Mouse (Mus musculus) heart, adult 2 months (tissue): Measurements from ENCODE around the gene Shd. TPM values are rescaled to one million over a fixed set of nuclear protein-coding genes. Genes with fewer than 3 reads are reported as not detected.
A peak's percentile ranks its signal among the peaks of the same experiment; 100 is the strongest.

Experiments used
- DNase-seq, 2 experiments: peaks; one replicate each; pipeline ENCODE4 v3.0.0; 2021
- H3K27ac ChIP-seq: fragments of 200-600 bp; 2 replicates; pipeline ENCODE4 v1.8.1; 2022
- H3K27me3 ChIP-seq: fragments of 200-500 bp; 2 replicates; pipeline ENCODE4 v1.6.1; 2012; ENCODE audit warnings: mild to moderate bottlenecking, low read length, inconsistent platforms, mixed read lengths; ENCODE audit not compliant: control insufficient read depth, insufficient read depth
- H3K36me3 ChIP-seq: fragments of 200-500 bp; 2 replicates; pipeline ENCODE4 v1.6.1; 2012; ENCODE audit warnings: low read length, inconsistent platforms; ENCODE audit not compliant: control insufficient read depth, insufficient read depth
- H3K4me1 ChIP-seq: fragments of 200-500 bp; 2 replicates; pipeline ENCODE4 v1.6.1; 2011; ENCODE audit warnings: low read length; ENCODE audit not compliant: control insufficient read depth, insufficient read depth
- H3K4me3 ChIP-seq: fragments of 200-600 bp; 2 replicates; pipeline ENCODE4 v1.8.1; 2022
- H3K79me2 ChIP-seq: fragments of 200-500 bp; replicated peaks from 2 replicates; pipeline ENCODE4 v1.6.1; 2012; ENCODE audit warnings: mild to moderate bottlenecking, inconsistent platforms, low read length, moderate library complexity, mixed read lengths; ENCODE audit not compliant: control insufficient read depth, insufficient read depth
- H3K9ac ChIP-seq: fragments of 200-500 bp; 2 replicates; pipeline ENCODE4 v1.6.1; 2012; ENCODE audit warnings: low read depth, mild to moderate bottlenecking, control low read depth, inconsistent platforms, low read length, mixed read lengths
- CTCF ChIP-seq: fragments of 200-600 bp; IDR thresholded peaks from 2 replicates; pipeline ENCODE4 v1.8.1; 2022; ENCODE audit warnings: antibody characterized with exemption, mild to moderate bottlenecking, moderate library complexity
- EP300 ChIP-seq: fragments of 200-500 bp; IDR thresholded peaks from 2 replicates; pipeline ENCODE4 v1.6.1; 2011; ENCODE audit warnings: low read depth, low read length, control low read depth; ENCODE audit not compliant: insufficient read depth
- POLR2A ChIP-seq: fragments of 200-500 bp; IDR thresholded peaks from 2 replicates; pipeline ENCODE4 v1.6.1; 2011; ENCODE audit warnings: mild to moderate bottlenecking, low read depth, low read length, control low read depth; ENCODE audit not compliant: insufficient read depth
- WGBS: fragments of 180-500 bp; shearing (Covaris S2); methylation state at CpG from one replicate; pipeline ENCODE4 v1.1.7; 2018; 5-methylcytosine and 5-hydroxymethylcytosine counted together
- intact Hi-C: fragments of 180-260 bp; cut with DNase I; formaldehyde crosslinking; loops from one replicate; pipeline ENCODE4 v1.15.1; 2025
- polyA plus RNA-seq: library from polyadenylated mRNA; depleted of rRNA; stranded (reverse); fragments of >200 nt; gene quantifications from 2 replicates; pipeline ENCODE4 v1.2.3, GENCODE M21; 2012; rRNA removed
- total RNA-seq, 2 experiments: library from RNA; stranded (reverse); gene quantifications; 2 replicates each; pipeline ENCODE4 v1.2.3; 2021

The Shd gene
- total and polyA plus RNA-seq, 3 experiments = 0.63 to 1.9 (median 0.64) TPM

- DNase-seq = peak in 1 of 2 experiments; percentile 58
- no peak overlapping the region for H3K9ac ChIP-seq
- no peaks in the 10 kb centered on the region for H3K36me3 ChIP-seq
- peaks cover 57% of the 10 kb centered on the region for H3K4me1 ChIP-seq
- TF ChIP-seq POLR2A (no peak), EP300 (no peak), CTCF (no peak)
- H3K79me2 ChIP-seq = peaks cover 5% of the 10 kb centered on the region
- intact Hi-C loops = no loop called here
- WGBS = 36% methylated on average over 5 of the region's 5 CpGs
- H3K4me3 ChIP-seq = no peak overlapping the region
- peak overlapping the region; percentile 43 for H3K27ac ChIP-seq
- no peaks in the 10 kb centered on the region for H3K27me3 ChIP-seq
Observed at GRCm38 (mm10) chr17:56023386-56023785, 53.1 kb downstream of the Shd start.

- Histone ChIP-seq H3K79me2 (peaks cover 7% of the 10 kb centered on the region), H3K9ac (no peak overlapping the region), H3K27me3 (no peaks in the 10 kb centered on the region), H3K4me1 (peaks cover 61% of the 10 kb centered on the region), H3K4me3 (no peak overlapping the region), H3K27ac (peak overlapping the region; percentile 43), H3K36me3 (no peaks in the 10 kb centered on the region)
- intact Hi-C loops = no loop called here
- DNase-seq = no peak
- WGBS = 41% methylated on average over 2 of the region's 2 CpGs
- no peak for TF ChIP-seq CTCF
- TF ChIP-seq EP300 = 0 out of 2 replicates have a peak, but pooled peaks have one; percentile 7
- no peak for TF ChIP-seq POLR2A
Observed at GRCm38 (mm10) chr17:56024476-56024875, 54.2 kb downstream of the Shd start.

GRCm38 (mm10) chr17:56024931-56025330 is 54.7 kb downstream of the Shd start:
- Histone ChIP-seq H3K36me3 (no peaks in the 10 kb centered on the region), H3K4me1 (peaks cover 61% of the 10 kb centered on the region), H3K27ac (peak overlapping the region; percentile 1; the same call in 1 of the 2 replicates), H3K4me3 (no peak overlapping the region), H3K79me2 (peaks cover 7% of the 10 kb centered on the region), H3K27me3 (no peaks in the 10 kb centered on the region), H3K9ac (no peak overlapping the region)
- WGBS = 39% methylated on average over 5 of the region's 5 CpGs
- intact Hi-C loops = no loop called here
- DNase-seq = no peak
- TF ChIP-seq POLR2A (no peak), CTCF (no peak), EP300 (no peak)

Other genes with a start within 250 kb of the Shd start
- gene Adgre4, start 220.5 kb upstream of the Shd start, total RNA-seq = under 1 TPM; 0.47 to 0.75 TPM
- gene Adgre4, start 220.5 kb upstream of the Shd start, polyA plus RNA-seq = 0.82 and 0.92 TPM in 2 replicates
- gene Zfp119a, start 91.5 kb upstream of the Shd start, total RNA-seq = 1 to 10 TPM; 4.0 to 4.2 TPM
- gene Zfp119a, start 91.5 kb upstream of the Shd start, polyA plus RNA-seq = 0.43 and 1.0 TPM in 2 replicates
- gene Zfp959, start 78.4 kb upstream of the Shd start, total RNA-seq = 1 to 10 TPM; 3.8 TPM
- gene Zfp959, start 78.4 kb upstream of the Shd start, polyA plus RNA-seq = 1.4 and 2.1 TPM in 2 replicates
- 1 to 10 TPM; 2.5 to 3.9 TPM for gene Zfp119b, start 21.0 kb upstream of the Shd start, total RNA-seq
- gene Zfp119b, start 21.0 kb upstream of the Shd start, polyA plus RNA-seq = 0.49 and 1.2 TPM in 2 replicates
- gene Ebi3, start 17.8 kb upstream of the Shd start, total RNA-seq = under 1 TPM; 0.34 to 0.91 TPM
- gene Ebi3, start 17.8 kb upstream of the Shd start, polyA plus RNA-seq = 1.3 and 4.1 TPM in 2 replicates
- 1 to 10 TPM; 8.3 to 9.2 TPM for gene Yju2, start 11.4 kb upstream of the Shd start, total RNA-seq
- gene Yju2, start 11.4 kb upstream of the Shd start, polyA plus RNA-seq = 3.7 and 4.2 TPM in 2 replicates
- gene Fsd1, start 16.0 kb downstream of the Shd start, total RNA-seq = under 1 TPM; 0.50 to 0.61 TPM
- gene Fsd1, start 16.0 kb downstream of the Shd start, polyA plus RNA-seq = 0.35 and 0.76 TPM in 2 replicates
- 10 to 100 TPM; 12.2 to 14.8 TPM for gene Stap2, start 35.1 kb downstream of the Shd start, total RNA-seq
- 28.6 and 30.6 TPM in 2 replicates for gene Stap2, start 35.1 kb downstream of the Shd start, polyA plus RNA-seq
- gene Mpnd, start 35.2 kb downstream of the Shd start, total RNA-seq = 10 to 100 TPM; 63.1 to 78.9 TPM
- gene Mpnd, start 35.2 kb downstream of the Shd start, polyA plus RNA-seq = 68.0 and 75.8 TPM in 2 replicates
- 10 to 100 TPM; 13.6 to 14.3 TPM for gene Sh3gl1, start 66.2 kb downstream of the Shd start, total RNA-seq
- 26.4 and 27.4 TPM in 2 replicates for gene Sh3gl1, start 66.2 kb downstream of the Shd start, polyA plus RNA-seq
- gene Chaf1a, start 70.0 kb downstream of the Shd start, total RNA-seq = 1 to 10 TPM in 1 of 2 experiments, under 1 TPM in 1; 0.99 to 1.3 TPM
- 0.45 and 0.67 TPM in 2 replicates for gene Chaf1a, start 70.0 kb downstream of the Shd start, polyA plus RNA-seq
- 10 to 100 TPM; 47.6 to 53.5 TPM for gene Ubxn6, start 104.6 kb downstream of the Shd start, total RNA-seq
- gene Ubxn6, start 104.6 kb downstream of the Shd start, polyA plus RNA-seq = 64.4 and 79.3 TPM in 2 replicates
- 10 to 100 TPM; 32.5 to 35.0 TPM for gene Hdgfl2, start 109.2 kb downstream of the Shd start, total RNA-seq
- gene Hdgfl2, start 109.2 kb downstream of the Shd start, polyA plus RNA-seq = 30.2 and 31.5 TPM in 2 replicates
- gene Plin4, start 139.3 kb downstream of the Shd start, total RNA-seq = 100 to 1,000 TPM; 151 to 170 TPM
- gene Plin4, start 139.3 kb downstream of the Shd start, polyA plus RNA-seq = 114 and 167 TPM in 2 replicates
- 100 to 1,000 TPM; 159 to 160 TPM for gene Plin5, start 147.1 kb downstream of the Shd start, total RNA-seq
- 112 and 170 TPM in 2 replicates for gene Plin5, start 147.1 kb downstream of the Shd start, polyA plus RNA-seq
- gene Lrg1, start 151.5 kb downstream of the Shd start, total RNA-seq = 10 to 100 TPM; 57.0 to 74.6 TPM
- gene Lrg1, start 151.5 kb downstream of the Shd start, polyA plus RNA-seq = 38.2 and 77.7 TPM in 2 replicates
- 10 to 100 TPM in 1 of 2 experiments, 1 to 10 TPM in 1; 8.9 to 12.6 TPM for gene Sema6b, start 169.9 kb downstream of the Shd start, total RNA-seq
- 5.3 and 8.6 TPM in 2 replicates for gene Sema6b, start 169.9 kb downstream of the Shd start, polyA plus RNA-seq
- gene Tnfaip8l1, start 192.0 kb downstream of the Shd start, total RNA-seq = 1 to 10 TPM; 1.1 to 1.7 TPM
- 3.6 and 4.5 TPM in 2 replicates for gene Tnfaip8l1, start 192.0 kb downstream of the Shd start, polyA plus RNA-seq
- 10 to 100 TPM; 25.4 to 28.3 TPM for gene Mydgf, start 213.5 kb downstream of the Shd start, total RNA-seq
- gene Mydgf, start 213.5 kb downstream of the Shd start, polyA plus RNA-seq = 26.0 and 29.1 TPM in 2 replicates
- 10 to 100 TPM; 40.4 to 41.4 TPM for gene Dpp9, start 248.4 kb downstream of the Shd start, total RNA-seq
- 38.6 and 43.4 TPM in 2 replicates for gene Dpp9, start 248.4 kb downstream of the Shd start, polyA plus RNA-seq